Mouse (Mus musculus) intestine, postnatal 0 days (tissue): Measurements from ENCODE around the gene Snrpg. TPM values are rescaled to one million over a fixed set of nuclear protein-coding genes. Genes with fewer than 3 reads are reported as not detected.
A peak's percentile ranks its signal among the peaks of the same experiment; 100 is the strongest.

Experiments
- ATAC-seq: fragments of 200-750 bp; cut with Nextera tagmentation; 2 replicates; pipeline ENCODE4 v1.8.0; 2017; ENCODE audit warnings: mild to moderate bottlenecking, moderate TSS enrichment, moderate library complexity
- H3K27ac ChIP-seq: fragments of 300-500 bp; sonication (generic); 2 replicates; pipeline ENCODE4 v1.5.1; 2014; ENCODE audit warnings: mild to moderate bottlenecking, low read depth, low read length, moderate library complexity
- H3K27me3 ChIP-seq: fragments of 300-500 bp; sonication (generic); replicated peaks from 2 replicates; pipeline ENCODE4 v1.6.1; 2014; ENCODE audit warnings: low read length, mixed read lengths; ENCODE audit not compliant: control insufficient read depth, insufficient read depth
- H3K36me3 ChIP-seq: fragments of 300-500 bp; sonication (generic); 2 replicates; pipeline ENCODE4 v1.6.1; 2014; ENCODE audit warnings: mild to moderate bottlenecking, moderate library complexity; ENCODE audit not compliant: control insufficient read depth, insufficient read depth
- H3K4me1 ChIP-seq: fragments of 300-500 bp; sonication (generic); replicated peaks from 2 replicates; pipeline ENCODE4 v1.6.1; 2014; ENCODE audit warnings: antibody characterized with exemption, low read length, mixed read lengths; ENCODE audit not compliant: control insufficient read depth, insufficient read depth
- H3K4me2 ChIP-seq: fragments of 300-500 bp; sonication (generic); replicated peaks from 2 replicates; pipeline ENCODE4 v1.6.1; 2014; ENCODE audit warnings: low read depth, mild to moderate bottlenecking, moderate library complexity
- H3K4me3 ChIP-seq: fragments of 300-500 bp; sonication (generic); 2 replicates; pipeline ENCODE4 v1.5.1; 2014; ENCODE audit warnings: low read depth, low read length
- H3K9ac ChIP-seq: fragments of 300-500 bp; sonication (generic); 2 replicates; pipeline ENCODE4 v1.6.1; 2014; ENCODE audit warnings: mild to moderate bottlenecking, low read depth, low read length
- H3K9me3 ChIP-seq: fragments of 300-500 bp; sonication (generic); 2 replicates; pipeline ENCODE4 v1.6.1; 2016; ENCODE audit warnings: mixed run types; ENCODE audit not compliant: control insufficient read depth
- CTCF ChIP-seq: sonication (generic); IDR thresholded peaks from 2 replicates; pipeline ENCODE4 v1.5.1; 2016; ENCODE audit warnings: low read depth, mild to moderate bottlenecking, control low read depth, antibody characterized with exemption, moderate library complexity
- WGBS: fragments of 180-500 bp; shearing (Covaris S2); extraction: QIAGEN DNeasy Blood & Tissue Kit; methylation state at CpG from one replicate; pipeline ENCODE4 v1.1.7; 2014; 5-methylcytosine and 5-hydroxymethylcytosine counted together
- polyA plus RNA-seq: library from polyadenylated mRNA; unstranded; fragments of >200 nt; fragmentation: Nextera tagmentation; extraction: Ambion mirVana; gene quantifications from 2 replicates; pipeline ENCODE4 v1.2.1, GENCODE M21; 2015

Gene Snrpg
- polyA plus RNA-seq, 1 experiment from 2014 or later, result 196 TPM

GRCm38 (mm10) chr6:86398986-86399385 lies 27.9 kb downstream of the Snrpg start:
- Histone ChIP-seq H3K36me3 (no peaks in the 10 kb centered on the region), H3K4me2 (no peak overlapping the region), H3K9me3 (no peaks in the 10 kb centered on the region), H3K27ac (no peak overlapping the region), H3K4me1 (0 out of 2 replicates have a peak, but pooled peaks cover 10% of the 10 kb centered on the region), H3K9ac (no peak overlapping the region), H3K27me3 (no peaks in the 10 kb centered on the region), H3K4me3 (no peak overlapping the region)
- ATAC-seq, result no peak
- whole genome bisulfite sequencing, result 89% methylated on average over 2 of the region's 2 CpGs
- no peak for TF ChIP-seq CTCF

- Histone ChIP-seq H3K4me3 (no peak overlapping the region), H3K9ac (no peak overlapping the region), H3K4me1 (0 out of 2 replicates have a peak, but pooled peaks cover 10% of the 10 kb centered on the region), H3K27ac (no peak overlapping the region), H3K27me3 (no peaks in the 10 kb centered on the region), H3K36me3 (no peaks in the 10 kb centered on the region), H3K9me3 (no peaks in the 10 kb centered on the region), H3K4me2 (no peak overlapping the region)
- no peak for TF ChIP-seq CTCF
- ATAC-seq, result no peak
- WGBS, result 41% methylated on average over 2 of the region's 2 CpGs
Observed at GRCm38 (mm10) chr6:86399995-86400394, 28.9 kb downstream of the Snrpg start.

- Histone ChIP-seq H3K4me2 (peak overlapping the region; percentile 55), H3K9me3 (no peaks in the 10 kb centered on the region), H3K27me3 (no peaks in the 10 kb centered on the region), H3K27ac (no peak overlapping the region), H3K9ac (no peak overlapping the region), H3K4me1 (0 out of 2 replicates have a peak, but pooled peaks cover 5% of the 10 kb centered on the region), H3K4me3 (peak overlapping the region; percentile 22; the same call in 1 of the 2 replicates), H3K36me3 (no peaks in the 10 kb centered on the region)
- WGBS, result 5% methylated on average over 9 of the region's 9 CpGs
- TF ChIP-seq CTCF, result peak; percentile 85
- peak; percentile 31; the same call in 1 of the 2 replicates for ATAC-seq
Observed at GRCm38 (mm10) chr6:86400972-86401371, 29.9 kb downstream of the Snrpg start.

GRCm38 (mm10) chr6:86402681-86403607 lies 31.8 kb downstream of the Snrpg start:
- H3K9ac ChIP-seq, result no peak overlapping the region
- 39% methylated on average over 12 of the region's 12 CpGs for WGBS
- TF ChIP-seq CTCF, result no peak
- H3K4me2 ChIP-seq, result peak overlapping the region; percentile 69
- ATAC-seq, result no peak
- no peak overlapping the region for H3K27ac ChIP-seq
- H3K9me3 ChIP-seq, result no peaks in the 10 kb centered on the region
- peak overlapping the region; percentile 93 for H3K4me3 ChIP-seq
- H3K27me3 ChIP-seq, result no peaks in the 10 kb centered on the region
- H3K36me3 ChIP-seq, result no peaks in the 10 kb centered on the region
- 0 out of 2 replicates have a peak, but pooled peaks cover 3% of the 10 kb centered on the region for H3K4me1 ChIP-seq

GRCm38 (mm10) chr6:86403728-86404099 lies 32.6 kb downstream of the Snrpg start:
- ATAC-seq, result peak; percentile 64
- H3K27me3 ChIP-seq, result no peaks in the 10 kb centered on the region
- 1% methylated on average over 15 of the region's 15 CpGs for WGBS
- H3K36me3 ChIP-seq, result no peaks in the 10 kb centered on the region
- peak overlapping the region; percentile 99 for H3K27ac ChIP-seq
- peak overlapping the region; percentile 95; the same call in 1 of the 2 replicates for H3K9ac ChIP-seq
- peak overlapping the region; percentile 69 for H3K4me2 ChIP-seq
- H3K4me3 ChIP-seq, result peak overlapping the region; percentile 93
- no peaks in the 10 kb centered on the region for H3K9me3 ChIP-seq
- 0 out of 2 replicates have a peak, but pooled peaks cover 3% of the 10 kb centered on the region for H3K4me1 ChIP-seq
- TF ChIP-seq CTCF, result peak; percentile 1; the same call in 1 of the 2 replicates

- Histone ChIP-seq H3K27me3 (no peaks in the 10 kb centered on the region), H3K27ac (peak within 1 kb of the TSS; percentile 99), H3K9ac (peak within 1 kb of the TSS; percentile 95), H3K36me3 (no peaks in the 10 kb centered on the region), H3K4me1 (0 out of 2 replicates have a peak, but pooled peaks cover 3% of the 10 kb centered on the region), H3K4me2 (peak within 1 kb of the TSS; percentile 69), H3K4me3 (peak within 1 kb of the TSS; percentile 93), H3K9me3 (no peaks in the 10 kb centered on the region)
- peak; percentile 94 for ATAC-seq
- no peak for TF ChIP-seq CTCF
- whole genome bisulfite sequencing, result under 1% methylated on average over 62 of the region's 62 CpGs
Observed at GRCm38 (mm10) chr6:86404100-86404861, 33.2 kb downstream of the Snrpg start, which contains the start of gene Tia1. Tia1 (plus strand) TSS chr6:86404219.
